ENCODE assay signal across 22 mouse cellular contexts in the genomic region with DNA sequence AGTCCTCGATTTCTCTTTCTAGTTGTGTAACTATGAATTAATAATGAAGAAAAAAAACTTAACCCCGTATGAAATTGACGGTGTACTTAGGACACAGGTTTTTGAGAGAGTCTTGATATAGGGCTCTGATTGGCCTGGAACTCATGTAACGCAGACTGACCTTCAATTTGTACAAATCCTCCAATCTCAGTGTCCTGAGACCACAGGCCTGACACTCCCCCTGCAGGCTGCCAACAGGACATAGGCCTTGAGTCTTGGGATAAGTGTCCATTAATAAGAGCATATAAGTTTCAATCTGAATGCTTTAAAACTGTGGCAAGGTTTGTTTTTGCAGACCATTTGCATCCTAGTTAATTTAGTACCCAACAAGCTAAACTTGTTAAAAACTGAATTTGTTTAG. TPM values are rescaled to one million over a fixed set of nuclear protein-coding genes. Genes with fewer than 3 reads are reported as not detected.
DNase-seq lines count a peak whose midpoint lies in the region; ATAC-seq and TF ChIP-seq lines count a peak whose summit lies in the region.
"Had no signal": no experiment of that assay in that cellular context is flagged by ENCODE, and none has a peak within 500 bp of the region (broad histone marks: within the 10 kb centered on the region; RNA-seq: fewer than 3 reads in every experiment).

No protein-coding gene starts in this region.

- H3K4me3 ChIP-seq in kidney, postnatal 0 days (replicated peaks; ENCODE audit: low read depth, low read length): no peak overlapping the region
- H3K4me3 ChIP-seq in midbrain, postnatal 0 days (ENCODE audit: low read depth, low read length): no peak overlapping the region
- no peak overlapping the region for H3K4me3 ChIP-seq in midbrain, embryonic 16.5 days (ENCODE audit: low read depth, low read length)
- H3K4me3 ChIP-seq: forebrain, embryonic 10.5 days; heart, embryonic 15.5 days; limb, embryonic 13.5 days; megakaryocyte, embryonic 14.5 days; midbrain, embryonic 13.5 days; neural tube, embryonic 12.5 days had no signal

- WGBS in kidney, postnatal 0 days: 88% methylated on average over 4 of the region's 4 CpGs
- 88% methylated on average over 4 of the region's 4 CpGs for WGBS in midbrain, postnatal 0 days
- WGBS in midbrain, embryonic 16.5 days: 86% methylated on average over 4 of the region's 4 CpGs

- no peaks in the 10 kb centered on the region for H3K9me3 ChIP-seq in kidney, postnatal 0 days (replicated peaks; ENCODE audit: low read length)
- H3K9me3 ChIP-seq in midbrain, postnatal 0 days (ENCODE audit: low read length): no peaks in the 10 kb centered on the region
- H3K9me3 ChIP-seq in midbrain, embryonic 16.5 days (replicated peaks; ENCODE audit: control insufficient read depth, low read length, poor library complexity, severe bottlenecking): no peaks in the 10 kb centered on the region
- H3K9me3 ChIP-seq: forebrain, embryonic 10.5 days; heart, embryonic 15.5 days; limb, embryonic 13.5 days; megakaryocyte, embryonic 14.5 days; midbrain, embryonic 13.5 days; neural tube, embryonic 12.5 days had no signal

- peak; percentile 57 for DNase-seq in heart, adult 11 months
- DNase-seq in heart, postnatal 10 days: no peak
- DNase-seq in kidney, postnatal 0 days (ENCODE audit: low spot score): no peak
- no peak for DNase-seq in kidney, adult 8-10 months
- DNase-seq in midbrain, postnatal 0 days (ENCODE audit: low spot score): no peak
- DNase-seq: cerebellum, adult 18-20 months; cerebellum, postnatal 14 days; gastrocnemius, postnatal 25 days; kidney, adult 18-20 months; lung, adult 18-20 months; right cerebral cortex, postnatal 25 days; spleen, adult 18-20 months had no signal

- peaks cover 18% of the 10 kb centered on the region for H3K4me1 ChIP-seq in kidney, postnatal 0 days (replicated peaks; ENCODE audit: insufficient read depth, low read length)
- no peaks in the 10 kb centered on the region for H3K4me1 ChIP-seq in midbrain, postnatal 0 days (ENCODE audit: insufficient read depth, low read length)
- H3K4me1 ChIP-seq in midbrain, embryonic 16.5 days (ENCODE audit: control insufficient read depth, insufficient read depth, low read length): no peaks in the 10 kb centered on the region

- TF ChIP-seq CTCF in kidney, postnatal 0 days (IDR thresholded peaks at IDR 0.05; ENCODE audit: low read depth): peak; percentile 52
- peak; percentile 13; the same call in 1 of the 2 replicates for TF ChIP-seq CTCF in midbrain, postnatal 0 days (IDR thresholded peaks at IDR 0.05)

- 0 out of 2 replicates have a peak, but pooled peaks cover 4% of the 10 kb centered on the region for H3K36me3 ChIP-seq in kidney, postnatal 0 days (ENCODE audit: insufficient read depth, low read length)
- no peaks in the 10 kb centered on the region for H3K36me3 ChIP-seq in midbrain, postnatal 0 days (ENCODE audit: insufficient read depth, low read length)
- H3K36me3 ChIP-seq in midbrain, embryonic 16.5 days (ENCODE audit: control insufficient read depth, insufficient read depth, low read length): 0 out of 2 replicates have a peak, but pooled peaks cover 2% of the 10 kb centered on the region
- H3K36me3 ChIP-seq: heart, embryonic 15.5 days; neural tube, embryonic 12.5 days had no signal

- intact Hi-C loops in heart, postnatal 10 days (cut with DNase I): no loop called here

- H3K9ac ChIP-seq in kidney, postnatal 0 days (ENCODE audit: low read depth, low read length): no peak overlapping the region
- H3K9ac ChIP-seq in midbrain, postnatal 0 days (replicated peaks; ENCODE audit: low read length, poor library complexity, severe bottlenecking): no peak overlapping the region
- no peak overlapping the region for H3K9ac ChIP-seq in midbrain, embryonic 16.5 days (ENCODE audit: low read depth, low read length)
- H3K9ac ChIP-seq: heart, embryonic 15.5 days; limb, embryonic 13.5 days; midbrain, embryonic 13.5 days; neural tube, embryonic 12.5 days had no signal

- no peak overlapping the region for H3K4me2 ChIP-seq in kidney, postnatal 0 days (ENCODE audit: low read length)
- H3K4me2 ChIP-seq in midbrain, postnatal 0 days (ENCODE audit: low read depth, low read length, poor library complexity, severe bottlenecking): no peak overlapping the region
- no peak overlapping the region for H3K4me2 ChIP-seq in midbrain, embryonic 16.5 days (ENCODE audit: low read length)
- H3K4me2 ChIP-seq: heart, embryonic 15.5 days; midbrain, embryonic 13.5 days; neural tube, embryonic 12.5 days had no signal

- ATAC-seq in kidney, postnatal 0 days (replicated peaks; ENCODE audit: low FRiP score, low read depth): no peak
- no peak for ATAC-seq in midbrain, postnatal 0 days (ENCODE audit: low FRiP score)
- no peak for ATAC-seq in midbrain, embryonic 16.5 days
- no peak for ATAC-seq in megakaryocyte, adult 5-6 weeks (ENCODE audit: poor library complexity, severe bottlenecking)
- ATAC-seq: forebrain, embryonic 16.5 days; hindbrain, postnatal 0 days; midbrain, embryonic 13.5 days had no signal

- no peak overlapping the region for H3K27ac ChIP-seq in kidney, postnatal 0 days
- no peak overlapping the region for H3K27ac ChIP-seq in midbrain, postnatal 0 days (ENCODE audit: low read depth, low read length)
- H3K27ac ChIP-seq in midbrain, embryonic 16.5 days (ENCODE audit: low read length): no peak overlapping the region
- H3K27ac ChIP-seq: forebrain, embryonic 10.5 days; heart, embryonic 15.5 days; hindbrain, postnatal 0 days; limb, embryonic 13.5 days; midbrain, embryonic 13.5 days; neural tube, embryonic 12.5 days had no signal

- H3K27me3 ChIP-seq in kidney, postnatal 0 days (ENCODE audit: insufficient read depth, low read length): no peaks in the 10 kb centered on the region
- no peaks in the 10 kb centered on the region for H3K27me3 ChIP-seq in midbrain, postnatal 0 days (ENCODE audit: insufficient read depth, low read length)
- no peaks in the 10 kb centered on the region for H3K27me3 ChIP-seq in midbrain, embryonic 16.5 days (ENCODE audit: control insufficient read depth, insufficient read depth, low read depth, low read length)
- H3K27me3 ChIP-seq: heart, embryonic 15.5 days; limb, embryonic 13.5 days; neural tube, embryonic 12.5 days had no signal

RNA-seq across cellular contexts. Expression of gene Lgr4, which starts 13.3 kb away (rescaled TPM):
- 10 to 100 TPM; 34.3 to 36.6 TPM for total RNA-seq in heart, postnatal 10 days (2021)
- polyA plus RNA-seq in kidney, postnatal 0 days (2015; fragmentation: Nextera tagmentation; extraction: Ambion mirVana): 43.8 and 47.8 TPM in 2 replicates
- 33.4 and 36.4 TPM in 2 replicates for total RNA-seq in midbrain, postnatal 0 days (2014; rRNA removed)
- polyA plus RNA-seq in midbrain, postnatal 0 days (2015; fragmentation: Nextera tagmentation; extraction: Ambion mirVana): 9.9 and 10.1 TPM in 2 replicates
- polyA plus RNA-seq in midbrain, embryonic 16.5 days (2015; fragmentation: Nextera tagmentation; extraction: Ambion mirVana): 6.8 and 7.1 TPM in 2 replicates
- 0.94 and 1.3 TPM in 2 replicates for total RNA-seq in megakaryocyte, adult 5-6 weeks (2015)
- total RNA-seq in megakaryocyte, adult 5-6 weeks (2017): 0.73 and 0.88 TPM in 2 replicates

RNA-seq across cellular contexts. Expression of gene Lin7c, which starts 40.1 kb away (rescaled TPM):
- total RNA-seq in heart, postnatal 10 days (2021): 10 to 100 TPM; 55.1 to 56.9 TPM
- polyA plus RNA-seq in kidney, postnatal 0 days (2015; fragmentation: Nextera tagmentation; extraction: Ambion mirVana): 57.1 and 58.7 TPM in 2 replicates
- 232 and 296 TPM in 2 replicates for total RNA-seq in midbrain, postnatal 0 days (2014; rRNA removed)
- polyA plus RNA-seq in midbrain, postnatal 0 days (2015; fragmentation: Nextera tagmentation; extraction: Ambion mirVana): 206 and 209 TPM in 2 replicates
- 256 and 261 TPM in 2 replicates for polyA plus RNA-seq in midbrain, embryonic 16.5 days (2015; fragmentation: Nextera tagmentation; extraction: Ambion mirVana)
- 48.7 and 52.2 TPM in 2 replicates for total RNA-seq in megakaryocyte, adult 5-6 weeks (2015)
- total RNA-seq in megakaryocyte, adult 5-6 weeks (2017): 92.1 and 97.8 TPM in 2 replicates

Comparison
In these comparisons a context has a peak if more than half of its experiments do, and no peak if none do; other contexts are left out.
1. RNA of gene Lgr4, which starts 13.3 kb away (total RNA-seq): 34.3 to 36.6 TPM in heart, postnatal 10 days and 33.4 to 36.4 TPM in midbrain, postnatal 0 days; 0.73 to 1.3 TPM in megakaryocyte, adult 5-6 weeks; every median in the first group is over 10 times any median in the second.